Mouse (Mus musculus): ENCODE measurements around the gene Abhd11.

Abhd11 gene

GRCm38 (mm10) chr5:134986298-134987268 is 22.4 kb upstream of the Abhd11 start:
- peak; percentile 80 to 81 for DNase-seq

GRCm38 (mm10) chr5:134989166-134989565 is 19.8 kb upstream of the Abhd11 start:
- no peak for DNase-seq

GRCm38 (mm10) chr5:134989741-134990140 is 19.2 kb upstream of the Abhd11 start:
- no peak for DNase-seq

GRCm38 (mm10) chr5:134992566-134992965 is 16.4 kb upstream of the Abhd11 start:
- peak in 1 of 2 experiments; percentile 39 for DNase-seq

GRCm38 (mm10) chr5:134998359-134998758 is 10.6 kb upstream of the Abhd11 start:
- peak; percentile 54 to 62 for DNase-seq

- no peak for DNase-seq
Observed at GRCm38 (mm10) chr5:134999797-135000196, 9.2 kb upstream of the Abhd11 start.

GRCm38 (mm10) chr5:135000751-135001150 is 8.2 kb upstream of the Abhd11 start:
- DNase-seq, result peak; percentile 34 to 37

- peak; percentile 83 for DNase-seq
Observed at GRCm38 (mm10) chr5:135001309-135001708, 7.6 kb upstream of the Abhd11 start.

GRCm38 (mm10) chr5:135002151-135002550 is 6.8 kb upstream of the Abhd11 start:
- DNase-seq, result no peak

- DNase-seq, result peak; percentile 69 to 79
Observed at GRCm38 (mm10) chr5:135007802-135008571, 965 bp upstream of the Abhd11 start.

- DNase-seq, result peak; percentile 90
Observed at GRCm38 (mm10) chr5:135009590-135010319, 803 bp downstream of the Abhd11 start.

GRCm38 (mm10) chr5:135010320-135010709 is 1.4 kb downstream of the Abhd11 start:
- DNase-seq, result no peak

- DNase-seq, result peak in 1 of 2 experiments; percentile 32
Observed at GRCm38 (mm10) chr5:135010841-135011743, 2.1 kb downstream of the Abhd11 start.

GRCm38 (mm10) chr5:135011809-135012613 is 3.1 kb downstream of the Abhd11 start:
- DNase-seq, result peak; percentile 54 to 62

GRCm38 (mm10) chr5:135012671-135013441 is 3.9 kb downstream of the Abhd11 start:
- DNase-seq, result peak; percentile 90 to 94

GRCm38 (mm10) chr5:135015497-135015896 is 6.5 kb downstream of the Abhd11 start:
- DNase-seq, result peak; percentile 95 to 96

GRCm38 (mm10) chr5:135016224-135016759 is 7.3 kb downstream of the Abhd11 start:
- DNase-seq, result no peak

GRCm38 (mm10) chr5:135021814-135022213 is 12.9 kb downstream of the Abhd11 start:
- peak; percentile 99 to 100 for DNase-seq

- DNase-seq, result peak; percentile 84 to 94
Observed at GRCm38 (mm10) chr5:135023344-135024173, 14.6 kb downstream of the Abhd11 start, which contains the start of gene Stx1a. Gene Stx1a, plus strand, starts transcription at chr5:135023482.
